Mouse (Mus musculus): ENCODE results near the gene Traf1.

The Traf1 gene

DNA sequence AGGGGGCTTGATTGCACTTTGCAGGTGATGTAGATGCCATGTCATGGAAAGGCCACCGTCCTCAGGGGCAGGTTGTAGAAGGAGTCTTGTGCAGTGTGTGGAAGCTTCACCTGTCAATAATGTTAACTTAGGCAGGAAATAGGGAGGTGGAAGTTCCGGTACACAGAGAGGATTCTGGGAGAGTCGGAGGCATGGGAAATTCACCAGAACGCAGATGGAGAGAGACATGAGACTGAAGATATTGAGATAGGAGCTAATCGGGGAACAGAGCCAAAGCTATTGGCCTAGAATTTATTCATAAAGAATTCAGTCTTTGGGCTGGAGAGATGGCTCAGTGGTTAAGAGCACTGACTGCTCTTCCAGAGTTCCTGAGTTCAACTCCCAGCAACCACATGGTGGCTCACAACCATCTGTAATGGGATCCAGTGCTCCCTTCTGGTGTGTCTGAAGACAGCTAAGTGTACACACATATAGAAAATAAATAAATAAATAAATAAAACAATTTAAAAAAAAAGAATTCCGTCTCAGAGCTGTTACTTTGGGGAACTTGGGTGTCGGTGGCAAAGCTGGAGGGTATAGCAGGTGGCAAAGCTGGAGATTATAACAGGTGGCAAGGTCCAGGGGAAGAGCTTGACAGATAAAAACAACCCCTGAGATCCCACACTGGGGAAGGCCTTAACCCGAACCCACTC lies 4.8 kb upstream of the Traf1 start:
- no peak for DNase-seq (ENCODE audit: low read depth, low spot score)

- no peak for DNase-seq (ENCODE audit: low read depth, low spot score)
Measured at GRCm38 (mm10) chr2:34965806-34966205, 4.2 kb upstream of the Traf1 start.

DNA sequence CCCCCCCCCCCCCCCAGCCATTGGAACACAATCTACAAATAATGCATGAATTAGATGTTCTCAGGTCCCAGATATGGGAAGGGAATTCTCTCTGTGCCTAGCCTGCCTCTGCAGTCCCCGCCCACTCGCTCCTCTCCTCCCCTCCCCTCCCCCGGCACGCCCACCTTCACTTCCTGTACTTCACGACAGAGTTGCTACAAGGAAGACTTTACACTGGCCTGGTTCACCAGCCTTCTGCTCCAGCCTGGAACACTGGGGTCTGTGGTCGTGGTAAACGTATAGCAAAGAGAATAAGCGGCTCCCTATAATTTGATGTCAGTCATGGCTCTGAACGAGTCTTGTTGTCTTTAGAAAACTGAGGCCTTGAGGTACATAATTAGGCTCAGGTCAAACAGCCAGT lies 3.7 kb upstream of the Traf1 start:
- DNase-seq (ENCODE audit: low read depth, low spot score), result no peak

- DNase-seq (ENCODE audit: low read depth, low spot score), result no peak
Measured at GRCm38 (mm10) chr2:34964651-34965050, 3.1 kb upstream of the Traf1 start.

GRCm38 (mm10) chr2:34964230-34964629 lies 2.7 kb upstream of the Traf1 start:
- no peak for DNase-seq (ENCODE audit: low read depth, low spot score)

- no peak for DNase-seq (ENCODE audit: low read depth, low spot score)
Measured at GRCm38 (mm10) chr2:34963371-34963956, 1.9 kb upstream of the Traf1 start.

DNA sequence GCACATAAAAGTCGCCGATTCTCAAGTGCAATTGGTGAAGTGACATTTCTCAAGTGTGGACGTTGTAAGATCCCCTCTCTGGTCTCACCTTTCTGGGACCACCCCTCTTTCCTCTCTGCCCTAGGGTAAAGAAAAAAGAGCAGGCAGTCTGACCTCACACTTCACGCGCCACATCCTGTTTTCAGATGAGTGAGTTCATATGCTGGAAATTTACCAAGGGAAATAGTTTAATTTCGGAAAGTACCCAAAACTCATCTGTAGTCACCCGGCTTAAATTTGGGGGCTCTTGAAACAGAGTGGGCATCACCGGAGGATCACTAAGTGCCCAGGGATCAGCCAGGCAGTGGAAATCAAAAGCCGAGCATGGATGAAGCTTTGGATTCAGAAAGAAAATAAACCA lies 1.3 kb upstream of the Traf1 start:
- no peak for DNase-seq (ENCODE audit: low read depth, low spot score)

- no peak for DNase-seq (ENCODE audit: low read depth, low spot score)
Measured at GRCm38 (mm10) chr2:34962211-34962610, 639 bp upstream of the Traf1 start.

- no peak for DNase-seq (ENCODE audit: low read depth, low spot score)
Measured at GRCm38 (mm10) chr2:34960966-34961365, 606 bp downstream of the Traf1 start.

- DNase-seq (ENCODE audit: low read depth, low spot score), result no peak
Measured at GRCm38 (mm10) chr2:34960466-34960865, 1.1 kb downstream of the Traf1 start.

DNA sequence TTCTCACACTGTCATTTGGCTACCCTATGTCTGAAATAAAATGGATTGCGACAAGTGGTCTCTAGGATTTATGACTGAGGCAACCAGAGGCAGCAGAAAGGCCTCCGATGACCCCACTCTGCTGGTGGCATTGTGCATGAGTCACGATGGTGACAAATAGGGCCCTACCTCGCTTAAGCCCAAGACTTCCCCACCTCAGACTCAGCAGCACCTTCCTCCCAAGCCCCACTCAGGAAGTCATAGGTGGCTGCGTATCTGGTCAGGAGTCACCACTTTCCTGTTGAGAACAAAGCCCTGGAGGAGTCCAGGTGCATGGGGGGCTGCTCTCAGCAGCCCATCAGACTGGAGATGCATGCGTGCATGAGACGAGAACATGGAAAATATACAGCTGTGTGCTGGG lies 3.0 kb downstream of the Traf1 start:
- no peak for DNase-seq (ENCODE audit: low read depth, low spot score)

DNA sequence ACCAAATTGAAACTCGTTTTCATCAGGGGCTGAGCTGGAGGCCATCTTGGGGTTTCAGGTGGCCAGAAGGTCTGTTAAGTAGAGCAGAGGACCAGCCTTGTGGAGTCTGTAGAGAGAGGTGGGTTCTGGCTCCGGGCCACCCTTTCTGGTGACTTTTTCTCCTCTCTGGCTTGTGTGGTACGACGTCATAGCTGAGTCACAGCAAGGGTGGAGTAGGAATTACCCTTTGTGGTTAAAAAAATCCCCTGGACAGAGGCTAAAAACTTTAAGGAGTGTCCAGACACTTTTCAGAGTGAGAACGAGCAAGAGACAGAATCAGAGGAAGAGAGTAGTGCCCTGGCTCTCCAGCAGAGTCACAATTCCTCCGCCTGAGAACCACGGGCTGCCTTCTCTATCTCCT lies 3.5 kb downstream of the Traf1 start:
- DNase-seq (ENCODE audit: low read depth, low spot score), result no peak

- DNase-seq (ENCODE audit: low read depth, low spot score), result no peak
Measured at GRCm38 (mm10) chr2:34957405-34957804, 4.2 kb downstream of the Traf1 start.

DNA sequence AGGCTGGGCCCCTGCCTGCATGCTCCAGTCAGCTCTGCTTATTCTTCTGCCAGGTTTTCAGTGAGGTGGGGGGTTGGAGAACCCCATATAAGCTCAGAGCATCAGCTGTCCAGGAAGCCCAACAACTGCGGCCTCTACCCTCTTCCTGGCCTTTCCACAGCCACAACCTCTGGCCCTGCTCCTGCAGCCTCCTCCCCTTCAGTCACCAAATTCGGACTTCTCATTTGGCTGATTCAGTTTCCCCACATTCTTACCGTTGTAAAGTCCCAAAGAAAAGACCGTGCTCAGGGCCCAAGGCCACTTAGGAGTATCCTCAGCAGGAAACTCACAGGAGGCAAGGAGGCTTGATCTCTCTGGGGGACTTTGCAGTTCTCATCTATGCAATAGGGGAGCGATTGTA lies 4.6 kb downstream of the Traf1 start:
- DNase-seq (ENCODE audit: low read depth, low spot score), result no peak

GRCm38 (mm10) chr2:34954344-34954743 lies 7.2 kb downstream of the Traf1 start:
- DNase-seq (ENCODE audit: low read depth, low spot score), result no peak

- DNase-seq (ENCODE audit: low read depth, low spot score), result no peak
Measured at GRCm38 (mm10) chr2:34953547-34954116, 7.9 kb downstream of the Traf1 start.

GRCm38 (mm10) chr2:34953018-34953417 lies 8.6 kb downstream of the Traf1 start:
- no peak for DNase-seq (ENCODE audit: low read depth, low spot score)

DNA sequence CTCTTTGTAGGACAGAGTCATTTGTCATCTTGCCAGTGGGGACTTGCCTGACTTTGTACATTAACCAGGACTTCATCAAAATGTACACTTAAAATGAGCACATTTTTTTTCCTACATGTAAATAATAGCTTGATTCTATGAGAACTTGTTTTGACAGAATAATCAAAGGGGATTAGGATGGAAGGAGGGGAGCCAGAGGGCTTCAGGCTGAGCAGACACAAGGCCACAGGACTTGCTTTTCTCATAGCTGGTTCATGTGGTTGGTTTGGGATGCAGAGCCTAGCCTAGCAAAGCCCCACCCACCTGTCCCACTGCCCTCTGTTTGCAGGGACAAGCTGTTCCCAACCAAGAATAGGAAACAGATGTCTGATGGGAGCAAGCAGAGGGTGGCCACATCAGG lies 10.1 kb downstream of the Traf1 start:
- no peak for DNase-seq (ENCODE audit: low read depth, low spot score)

DNA sequence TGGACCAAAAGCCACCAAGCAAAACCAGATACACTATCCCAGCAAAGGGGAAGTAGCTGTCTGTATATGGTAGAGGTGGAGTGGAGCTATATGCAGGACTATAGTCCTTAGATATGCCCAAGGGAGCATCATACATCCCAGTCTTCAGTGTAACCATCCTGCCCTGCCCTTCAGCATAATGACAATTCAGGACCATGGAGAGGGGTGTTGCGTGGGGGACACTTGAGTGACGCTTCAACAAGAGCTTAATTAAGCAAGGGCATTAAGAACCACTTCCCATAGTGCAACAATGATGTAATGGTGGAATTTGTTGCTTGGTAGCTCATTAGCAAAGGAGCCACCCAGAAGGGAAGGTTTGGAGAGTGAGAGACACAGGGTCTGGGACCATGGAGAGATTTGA lies 12.9 kb downstream of the Traf1 start:
- no peak for DNase-seq (ENCODE audit: low read depth, low spot score)

DNA sequence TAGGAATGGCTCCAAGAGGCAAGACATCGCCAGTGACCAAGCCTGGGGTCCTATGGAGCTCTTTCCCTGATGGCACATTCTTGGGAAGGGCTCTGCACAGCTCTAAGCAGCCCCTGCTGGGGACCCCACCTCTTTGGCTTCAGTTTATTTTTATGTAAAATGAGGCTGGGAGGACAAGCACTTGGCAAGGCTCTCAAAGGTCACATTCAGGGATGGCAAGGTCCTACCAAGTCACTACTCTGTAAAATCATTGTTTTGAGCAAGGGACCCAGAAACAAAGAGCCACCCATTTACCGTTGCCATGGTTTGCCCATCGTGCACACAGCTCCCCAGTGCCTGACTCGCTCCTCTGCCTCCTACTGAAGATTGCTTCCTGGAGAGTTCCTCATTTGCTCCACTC lies 15.5 kb downstream of the Traf1 start:
- DNase-seq (ENCODE audit: low read depth, low spot score), result no peak

- no peak for DNase-seq (ENCODE audit: low read depth, low spot score)
Measured at GRCm38 (mm10) chr2:34945580-34945979, 16.0 kb downstream of the Traf1 start.

DNA sequence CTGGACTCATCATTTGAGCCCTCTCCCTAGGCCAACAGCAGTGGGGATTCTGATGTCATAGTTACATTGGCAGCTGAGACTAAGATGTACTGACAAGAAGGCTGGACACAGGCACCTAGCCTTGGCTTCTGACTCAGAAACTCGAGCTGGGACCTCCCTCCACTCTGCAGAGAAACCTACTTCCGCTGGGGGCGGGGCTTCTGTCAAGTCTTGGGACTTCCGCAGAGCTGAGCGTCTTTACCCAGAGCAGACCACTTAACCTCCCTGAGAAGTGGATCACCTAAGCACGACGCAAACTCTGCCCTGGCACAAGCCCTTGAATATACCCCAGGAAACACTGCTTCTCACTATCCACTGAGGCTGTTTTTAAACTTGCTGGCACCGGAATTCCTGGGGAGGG lies 16.8 kb downstream of the Traf1 start:
- no peak for DNase-seq (ENCODE audit: low read depth, low spot score)

DNA sequence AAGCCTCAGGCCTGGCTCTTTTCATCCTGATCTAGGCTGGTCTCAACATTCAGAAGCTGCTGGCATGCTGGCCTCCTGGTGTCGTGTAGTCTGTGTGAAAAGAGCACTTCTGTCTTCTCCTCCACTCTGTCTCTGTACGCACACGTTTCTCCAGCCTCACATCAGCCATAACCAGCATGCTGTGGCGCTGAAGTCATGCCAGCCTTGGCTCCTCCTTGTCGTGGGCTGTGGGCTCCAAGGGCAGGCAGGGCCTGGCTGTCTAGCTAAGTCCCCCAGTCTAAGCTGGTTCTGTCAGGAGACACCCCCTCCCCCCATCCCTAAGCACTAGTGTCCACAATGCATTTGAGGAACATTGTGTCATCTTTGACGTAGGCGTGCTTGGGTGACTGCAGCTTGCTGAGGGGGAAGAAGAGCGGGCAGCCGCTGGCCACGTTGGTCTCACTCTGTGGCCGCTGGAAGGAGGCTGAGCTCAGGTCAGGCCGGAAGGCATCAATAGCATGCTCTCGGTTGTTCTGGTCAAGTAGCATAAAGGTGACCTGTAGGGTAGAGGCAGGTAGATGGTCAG lies 17.9 kb downstream of the Traf1 start:
- DNase-seq (ENCODE audit: low read depth, low spot score), result no peak

Data from retina, postnatal 7 days (tissue).